Mouse (Mus musculus) heart, postnatal 10 days (tissue): ENCODE results near the gene Acss1. TPM values are rescaled to one million over a fixed set of nuclear protein-coding genes. Genes with fewer than 3 reads are reported as not detected.

Experiments used
- DNase-seq, 2 experiments: peaks; one replicate each; pipeline ENCODE4 v3.0.0; 2021
- intact Hi-C: fragments of 180-260 bp; cut with DNase I; formaldehyde crosslinking; loops from one replicate; pipeline ENCODE4 v1.15.1; 2025
- total RNA-seq, 2 experiments: library from RNA; stranded (reverse); gene quantifications; 2 replicates each; pipeline ENCODE4 v1.2.3; 2021

The Acss1 gene
- 10 to 100 TPM; 66.8 to 68.2 TPM for total RNA-seq

DNA sequence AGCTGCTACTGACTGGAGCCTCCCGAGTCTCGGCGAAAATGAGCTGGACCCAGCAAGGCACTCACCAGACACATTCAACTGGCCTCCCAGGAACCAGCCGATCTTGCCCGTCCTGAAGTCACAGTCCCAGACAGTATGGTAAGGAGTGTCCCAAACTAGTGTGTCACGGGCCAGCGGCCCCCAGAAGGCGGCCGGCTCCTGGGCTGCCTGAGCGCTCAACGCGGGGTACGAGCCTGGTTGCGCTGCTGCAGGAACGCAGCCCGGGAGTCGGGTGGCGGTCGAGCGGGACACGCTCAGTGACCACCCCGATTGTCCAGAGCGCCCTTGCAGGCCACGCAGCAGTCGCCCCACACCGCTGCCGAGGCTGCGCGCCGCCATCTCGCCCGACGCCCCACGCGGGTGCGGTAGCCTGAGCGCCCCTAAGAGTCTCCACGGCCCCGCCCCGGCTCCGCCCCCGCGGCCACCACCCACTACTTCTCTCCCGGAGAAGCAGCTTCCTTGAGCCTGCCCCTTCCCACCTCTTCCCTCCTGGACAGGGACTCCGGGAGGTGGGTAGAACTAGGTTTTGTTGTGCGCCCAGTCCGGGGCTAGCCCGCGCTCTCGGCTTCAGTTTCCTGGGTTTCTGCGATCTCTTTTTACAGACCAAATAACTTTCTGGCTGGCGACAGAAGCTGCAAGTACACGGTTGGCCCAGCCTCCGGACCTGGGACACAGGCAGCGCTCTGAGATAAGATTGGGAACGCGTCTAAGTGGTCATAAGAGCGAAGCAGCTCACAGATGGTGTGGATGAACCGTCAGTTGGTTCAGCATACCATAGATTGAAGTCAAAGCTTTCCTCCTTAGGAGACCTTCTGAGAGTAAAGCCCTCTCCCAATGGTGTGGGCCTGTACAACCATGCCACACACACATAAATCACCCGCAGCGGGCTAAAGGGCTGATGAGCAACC is at the start of gene Acss1:
Gene Acss1 (minus strand): TSS at position 681 of the 947 bp plus-strand sequence.
- intact Hi-C loops, result no loop called here
- DNase-seq, result peak; percentile 71 to 74

DNA sequence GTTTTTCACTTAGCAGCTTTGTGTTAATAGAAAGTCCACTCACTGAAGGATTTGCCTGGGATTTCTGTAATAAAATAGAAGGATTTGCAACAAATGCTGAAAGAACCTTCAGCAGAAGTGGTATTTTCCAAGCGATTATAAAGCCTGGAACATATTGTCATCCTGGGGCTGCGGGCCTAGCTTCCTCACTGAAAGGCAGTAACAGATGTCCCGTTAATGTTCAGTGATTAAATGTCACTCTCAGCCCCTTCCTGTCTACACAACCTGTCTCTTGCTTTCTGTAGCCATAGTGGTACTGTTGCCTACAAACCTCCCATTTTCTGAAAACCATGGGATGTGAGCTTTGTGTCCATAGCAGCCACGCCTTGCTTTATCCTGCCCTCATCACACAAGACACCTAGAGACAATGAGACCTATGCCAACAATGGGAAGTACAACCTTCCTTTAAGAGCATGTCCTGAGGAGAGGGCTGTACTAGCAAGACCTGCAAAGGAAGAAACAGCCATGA is 43.9 kb upstream of the Acss1 start:
- intact Hi-C loops, result no loop called here
- no peak for DNase-seq

DNA sequence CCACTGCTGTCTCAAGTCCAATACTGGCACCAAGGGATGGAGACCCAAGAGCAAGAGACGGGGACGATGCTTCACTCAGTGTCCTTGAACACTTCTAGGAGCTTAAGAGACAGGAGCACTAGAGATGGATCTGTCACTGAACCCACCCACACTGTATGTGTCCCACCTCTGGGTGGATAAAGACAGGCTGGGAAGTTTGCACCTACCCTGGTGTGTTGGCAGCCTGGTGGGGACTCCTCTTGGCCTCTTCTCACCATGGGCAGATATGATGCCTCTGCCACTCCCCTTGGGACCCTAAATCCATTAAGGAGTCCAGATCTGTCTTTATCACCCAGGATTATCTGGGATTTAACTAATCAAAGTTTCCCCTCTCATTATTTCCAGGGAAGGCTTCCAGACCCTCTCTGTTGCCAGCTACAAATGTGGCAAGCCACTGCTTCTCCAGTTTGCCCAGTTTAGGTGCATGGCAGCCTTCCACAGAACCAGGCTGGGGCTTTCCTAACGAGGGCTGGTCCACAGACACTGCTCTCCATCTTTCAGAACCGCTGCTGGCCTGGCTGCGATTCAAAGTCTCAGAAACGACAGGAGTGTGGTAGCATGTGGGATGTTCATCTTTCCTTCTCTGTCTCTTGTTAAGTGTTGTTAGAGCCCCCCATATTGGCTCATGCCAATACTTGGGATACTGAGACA is 23.3 kb upstream of the Acss1 start:
- intact Hi-C loops, result no loop called here

DNA sequence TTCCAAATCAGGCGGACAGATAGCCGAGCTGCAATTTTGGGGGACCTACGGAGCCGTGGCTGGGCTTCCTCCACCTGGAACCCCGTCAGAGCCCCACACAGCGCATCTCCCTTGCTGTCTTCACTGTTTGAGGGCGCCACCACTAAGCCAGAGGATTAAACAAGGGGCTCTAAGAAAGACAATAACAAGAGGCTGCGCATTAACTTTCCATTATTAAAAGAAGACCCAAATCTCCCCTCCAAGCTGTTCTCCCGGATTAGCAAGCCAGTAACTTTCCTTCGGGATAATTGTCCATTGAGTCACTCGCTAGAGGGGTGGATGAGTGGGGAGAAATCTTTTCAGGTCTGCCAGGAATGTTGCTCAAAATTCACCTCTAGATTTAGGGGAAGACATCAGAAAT is 21.9 kb upstream of the Acss1 start:
- no peak for DNase-seq
- intact Hi-C loops, result no loop called here

More for the DNA sequence above, 23.3 kb upstream of the Acss1 start:
- no peak for DNase-seq

DNA sequence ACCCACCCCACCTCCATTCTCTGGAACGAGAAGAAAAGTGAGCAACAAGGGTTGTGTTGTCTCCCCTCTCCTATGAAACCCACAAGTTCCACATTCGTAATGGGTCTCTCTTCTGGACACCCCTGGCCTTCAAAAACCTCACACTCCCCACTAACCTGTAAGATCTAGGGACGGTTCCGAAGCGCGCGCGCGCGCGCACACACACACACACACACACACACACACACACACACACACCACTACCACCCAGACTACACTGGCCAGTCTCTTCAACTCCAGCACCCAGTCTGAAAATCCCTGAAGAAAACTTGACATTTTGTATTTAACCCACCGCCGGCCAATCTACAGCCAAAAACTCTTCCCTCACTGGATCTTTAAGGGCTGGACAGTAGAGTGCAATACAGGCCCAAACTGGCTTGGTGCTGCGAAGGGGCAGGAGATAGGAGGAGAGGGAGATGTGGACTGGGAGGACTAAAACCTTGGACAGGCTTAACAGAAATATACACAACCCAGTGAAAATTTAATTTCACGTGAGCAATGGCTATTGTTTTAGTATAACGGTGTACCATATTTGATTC is 21.0 kb upstream of the Acss1 start, which contains the start of gene Vsx1:
Gene Vsx1 (minus strand): TSS at position 138 of the 578 bp plus-strand sequence.
- intact Hi-C loops, result no loop called here
- no peak for DNase-seq

DNA sequence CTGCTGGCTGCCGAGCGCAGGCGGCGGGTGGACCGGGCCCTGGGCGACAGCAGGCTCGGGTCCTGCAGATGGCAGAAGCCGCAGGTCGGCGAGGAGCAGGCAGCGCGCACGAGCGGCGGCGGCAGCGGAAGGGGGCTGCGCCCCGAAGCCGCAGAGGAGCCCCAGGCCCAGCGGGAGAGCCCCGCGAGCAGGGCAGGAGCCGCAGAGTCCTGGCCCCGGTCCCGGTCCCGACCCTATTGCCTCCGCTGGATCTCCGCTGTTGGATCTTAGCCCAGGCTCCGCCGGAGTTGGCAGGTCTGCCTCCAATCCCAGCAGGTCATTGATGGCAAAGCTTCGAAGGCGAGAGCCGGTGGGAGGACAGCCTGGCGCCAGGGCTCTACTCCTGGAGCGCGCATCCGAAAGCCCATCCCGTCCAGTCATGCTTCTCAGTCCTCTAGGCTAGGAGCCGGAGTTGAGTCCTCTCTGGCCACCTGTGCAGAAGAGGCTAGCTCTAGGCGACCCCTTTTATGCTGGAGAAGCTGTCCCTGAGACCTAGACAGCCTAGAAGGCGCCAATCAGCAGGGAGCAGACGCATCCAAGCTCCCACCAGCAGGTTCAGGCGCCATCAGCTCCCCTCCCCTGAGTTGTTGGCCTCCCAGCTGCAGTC is 20.4 kb upstream of the Acss1 start:
- peak; percentile 71 to 81 for DNase-seq
- intact Hi-C loops, result no loop called here

DNA sequence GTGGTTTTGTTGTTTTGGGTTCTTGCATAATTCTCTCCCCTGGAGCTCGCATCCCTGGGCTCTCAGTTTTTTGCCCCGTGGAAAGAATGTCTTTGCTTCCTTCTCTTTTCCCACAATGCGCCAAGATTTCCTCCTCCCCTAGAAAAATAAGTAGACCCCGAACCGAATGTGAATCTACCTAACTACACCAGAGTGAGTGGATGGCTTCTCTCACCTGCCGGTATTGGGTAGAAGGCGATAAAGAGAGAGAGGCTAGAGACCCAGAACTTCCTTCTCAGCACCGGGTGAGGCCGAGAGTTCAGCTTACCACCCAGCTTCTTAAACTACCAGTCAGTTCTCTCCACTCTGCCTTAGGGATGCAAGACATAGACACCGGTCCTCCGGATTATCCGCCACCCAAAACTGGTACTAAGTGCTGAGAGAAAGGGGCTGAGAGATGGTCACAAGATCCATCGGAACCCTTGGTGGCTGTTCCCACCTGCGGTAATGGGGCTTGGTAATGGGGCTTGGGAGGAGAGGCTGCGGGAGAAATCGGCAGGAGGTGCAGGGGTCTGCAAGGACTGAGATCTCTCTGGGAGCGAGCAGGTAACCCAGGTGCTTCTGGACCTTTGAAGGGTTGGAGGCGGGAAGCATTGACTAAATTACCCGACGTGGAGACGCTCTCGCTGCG is 19.7 kb upstream of the Acss1 start:
- intact Hi-C loops, result no loop called here
- DNase-seq, result no peak

DNA sequence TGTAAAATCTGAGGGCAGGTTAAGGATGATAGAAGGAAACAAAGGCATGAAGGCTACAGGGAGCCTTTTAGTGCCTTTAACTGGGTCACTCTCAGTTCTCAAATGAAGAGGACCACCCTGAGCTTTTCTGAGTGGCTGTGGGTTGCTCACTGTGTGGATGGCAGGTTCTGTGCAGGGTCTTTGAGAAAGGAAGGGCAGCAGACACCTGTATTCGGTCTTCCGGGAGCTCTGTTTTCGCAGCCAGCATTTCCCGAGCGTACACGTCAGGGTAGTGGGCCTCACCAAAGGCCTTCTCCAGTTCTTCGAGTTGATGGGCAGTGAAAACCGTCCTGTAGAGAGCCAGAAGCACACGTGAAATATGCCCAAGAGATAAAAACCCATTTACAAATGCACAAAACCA is 17.1 kb upstream of the Acss1 start:
- intact Hi-C loops, result no loop called here
- no peak for DNase-seq

DNA sequence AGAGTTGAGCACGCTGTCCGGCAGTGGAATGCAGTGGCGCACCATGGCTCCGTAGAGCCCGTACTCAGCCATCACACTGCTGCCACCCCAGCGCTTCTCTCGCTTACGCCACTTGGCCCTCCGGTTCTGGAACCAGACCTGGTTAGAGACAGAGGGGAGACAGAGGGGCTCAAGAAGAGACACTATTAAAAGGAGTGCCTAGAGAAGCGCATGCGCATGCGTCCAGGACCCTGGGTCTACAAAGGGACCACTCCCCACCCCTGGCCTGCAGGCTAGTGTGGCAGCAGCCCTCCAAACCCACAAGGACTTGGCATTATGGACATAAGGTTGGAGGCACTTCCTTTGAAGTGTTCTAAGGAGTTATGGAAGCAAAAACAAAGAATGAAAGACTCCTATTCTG is 16.2 kb upstream of the Acss1 start:
- no peak for DNase-seq
- intact Hi-C loops, result no loop called here

DNA sequence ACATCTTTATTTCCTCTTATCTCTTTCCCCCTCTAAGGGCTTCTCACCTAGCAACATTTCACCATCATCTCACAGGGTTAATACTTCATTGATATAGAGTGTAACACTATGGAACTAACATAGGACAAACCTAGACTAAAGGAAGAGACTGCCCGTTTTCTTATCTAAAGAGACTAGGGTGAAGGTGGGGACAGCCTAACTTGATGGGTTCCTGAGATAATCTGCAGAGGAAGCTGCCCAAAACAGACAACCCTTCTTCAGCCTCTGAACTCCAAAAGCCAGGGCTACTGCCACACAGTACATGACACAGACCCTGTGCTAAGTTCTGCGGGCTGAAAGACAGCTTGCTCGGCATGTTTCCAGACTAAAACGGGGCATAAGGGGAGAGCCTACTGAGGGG is 13.3 kb upstream of the Acss1 start:
- intact Hi-C loops, result no loop called here
- DNase-seq, result no peak

DNA sequence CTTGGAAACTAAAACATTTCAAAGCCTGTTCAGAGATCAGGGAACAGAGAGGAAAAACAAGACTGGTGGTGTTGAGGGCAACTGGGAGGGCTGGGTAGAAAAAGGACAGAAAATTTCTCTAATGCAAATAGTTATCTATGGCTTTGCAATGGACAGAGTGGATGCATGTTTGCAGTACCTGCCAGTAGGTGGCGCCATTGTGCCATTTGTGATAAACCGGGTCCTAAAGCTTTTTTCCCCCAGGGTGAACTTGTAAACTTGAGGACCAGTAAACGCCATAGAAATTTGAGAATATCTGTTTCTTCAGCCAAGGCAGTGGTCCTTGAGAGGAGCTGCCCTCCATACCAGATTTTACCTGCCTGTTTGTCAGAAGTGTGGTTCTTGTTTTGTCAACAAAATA is 10.1 kb upstream of the Acss1 start:
- DNase-seq, result peak; percentile 75 to 85
- intact Hi-C loops, result loop anchor here (1.0 to 5.0 kb wide), 5 partner anchors 62 to 322 kb away; partner anchors contain the start of genes Entpd6 and Gins1

DNA sequence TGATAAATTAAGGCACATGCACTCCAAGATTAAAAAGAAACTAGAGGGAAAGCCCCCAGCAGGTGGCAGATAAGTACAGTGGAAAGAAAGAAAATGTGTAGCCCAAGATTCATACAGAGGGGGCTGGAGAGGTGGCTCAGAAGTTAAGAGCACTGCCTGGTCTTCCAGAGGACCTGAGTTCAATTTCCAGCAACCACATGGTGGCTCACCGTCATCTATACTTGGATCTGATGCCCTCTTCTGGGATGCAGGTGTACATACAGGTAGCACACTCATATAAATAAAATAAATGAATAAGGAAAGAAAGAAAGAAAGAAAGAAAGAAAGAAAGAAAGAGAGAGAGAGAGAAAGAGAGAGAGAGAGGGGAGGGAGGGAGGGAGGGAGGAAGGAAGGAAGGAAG is 7.2 kb upstream of the Acss1 start:
- no peak for DNase-seq
- intact Hi-C loops, result loop anchor here (1.0 to 5.0 kb wide), 4 partner anchors 66 to 232 kb away; partner anchors contain the start of gene Gins1

DNA sequence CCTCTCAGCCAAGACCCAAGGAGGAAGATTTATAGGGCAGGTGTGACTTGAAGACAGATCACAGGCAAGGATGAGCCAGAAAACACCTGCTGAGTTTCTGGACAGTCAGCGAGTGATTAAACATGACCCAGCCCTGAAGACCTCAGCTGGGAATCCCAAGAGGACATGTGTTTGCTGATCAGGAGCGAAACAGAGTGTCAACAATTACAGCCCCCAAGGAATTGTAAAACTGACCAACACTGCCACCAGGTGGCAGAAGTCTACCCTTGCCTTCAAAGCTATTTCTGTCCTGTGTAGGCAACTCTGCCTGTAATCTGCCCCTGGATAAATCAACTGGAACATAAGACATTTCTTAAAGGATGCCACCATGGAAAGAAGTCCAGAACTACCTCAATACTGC is 6.6 kb upstream of the Acss1 start:
- DNase-seq, result peak; percentile 74 to 83
- intact Hi-C loops, result loop anchor here (1.0 to 5.0 kb wide), 4 partner anchors 66 to 232 kb away; partner anchors contain the start of gene Gins1

DNA sequence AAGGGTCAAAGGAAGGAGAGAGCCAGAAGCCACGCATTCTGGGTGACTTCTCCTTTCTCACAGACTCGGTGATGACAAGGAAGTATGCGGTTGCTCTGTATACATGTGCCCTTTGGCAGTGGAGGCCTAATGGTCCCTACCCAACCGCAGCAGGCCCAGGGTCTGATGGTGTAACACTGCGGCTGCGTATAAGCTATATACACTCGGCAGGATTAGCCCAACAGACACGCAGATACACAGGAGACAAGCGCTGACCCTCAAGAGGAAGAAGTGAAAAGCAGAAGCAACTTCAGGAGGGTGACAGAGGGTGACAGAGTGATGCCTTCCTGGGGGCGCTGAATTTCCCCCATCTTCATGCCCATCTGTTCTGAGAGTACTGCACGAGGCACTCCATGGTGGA is 5.6 kb upstream of the Acss1 start:
- intact Hi-C loops, result loop anchor here (2.0 kb wide), 1 partner anchor 115 kb away; no protein-coding TSS in a partner anchor
- DNase-seq, result no peak

DNA sequence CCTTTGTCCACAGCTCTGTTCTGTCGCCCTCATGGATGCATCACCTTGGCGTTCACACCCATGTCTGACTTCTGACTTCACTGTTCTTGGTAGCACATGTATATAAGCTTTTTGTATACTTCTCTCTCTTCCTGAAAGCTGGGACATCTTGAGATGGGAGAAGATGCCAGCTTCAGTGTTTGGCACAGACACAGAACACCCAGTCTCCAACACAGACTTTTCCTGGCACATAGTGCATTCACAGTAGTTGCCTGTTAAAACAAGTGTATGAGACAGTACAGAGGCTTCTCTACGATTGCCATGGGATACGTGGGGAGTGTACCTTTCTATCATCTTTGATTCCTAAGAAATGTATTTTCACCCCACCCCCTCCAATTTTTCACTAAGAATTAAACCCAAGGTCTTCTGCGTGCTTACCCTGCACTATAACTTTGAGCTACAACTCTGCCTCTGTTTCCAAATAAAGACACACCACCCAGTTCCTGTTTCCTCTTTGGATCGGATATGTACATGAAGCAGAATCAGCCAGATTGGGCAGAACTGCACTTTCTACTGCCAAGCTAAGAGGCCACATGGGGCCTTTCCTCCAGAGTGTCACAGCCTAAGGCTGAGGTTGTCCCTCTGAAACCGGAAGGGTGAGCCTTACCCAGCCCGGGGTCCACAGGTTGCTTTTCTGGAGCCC is 3.5 kb upstream of the Acss1 start:
- intact Hi-C loops, result no loop called here
- DNase-seq, result no peak

DNA sequence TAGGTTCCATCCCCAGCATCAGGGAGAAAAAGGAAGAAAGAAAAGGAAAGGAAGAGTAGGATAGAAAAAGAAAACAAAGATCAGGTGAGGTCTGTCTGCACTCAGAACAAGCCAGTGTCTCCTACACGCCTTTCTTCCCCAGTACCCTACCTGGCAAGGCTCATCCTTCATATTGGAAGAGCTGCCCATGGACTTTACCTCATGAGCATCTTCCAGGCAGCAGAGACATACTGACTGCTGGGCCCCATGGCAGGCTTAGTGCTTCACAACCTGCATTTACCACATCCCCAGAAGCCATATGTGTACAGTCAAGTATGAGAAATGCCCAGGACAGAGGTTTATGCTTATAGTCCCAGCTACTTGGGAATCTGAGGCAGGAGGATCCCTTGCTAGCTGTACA is 2.6 kb upstream of the Acss1 start:
- no peak for DNase-seq
- intact Hi-C loops, result no loop called here

DNA sequence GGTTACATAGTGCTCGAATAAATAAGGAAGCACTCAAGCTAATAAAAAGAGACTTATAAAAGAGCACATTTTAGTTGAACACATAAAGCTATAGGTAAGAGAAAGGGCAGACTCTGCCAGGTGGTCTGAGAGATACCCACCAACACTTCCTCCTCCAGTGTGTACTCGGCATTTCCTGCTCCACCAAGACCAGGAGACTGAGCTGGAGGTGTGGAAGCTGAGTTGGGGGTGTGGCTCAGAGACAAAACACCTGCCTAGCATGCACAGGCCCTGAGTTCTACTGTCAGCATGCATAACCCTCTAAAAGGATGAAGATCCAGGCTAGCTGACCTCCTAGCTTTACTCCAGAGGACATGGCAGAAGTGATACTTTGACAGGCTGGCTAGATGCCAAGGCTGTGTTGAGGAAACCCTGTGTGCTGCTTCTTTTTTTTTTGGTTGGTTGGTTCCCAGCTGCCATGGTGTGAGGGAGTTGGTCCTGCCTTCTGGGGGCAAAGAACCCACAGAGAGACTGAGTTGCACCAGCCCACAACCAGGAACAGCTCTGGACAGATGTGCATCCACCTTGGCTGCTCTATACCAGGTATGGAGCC is 1.2 kb upstream of the Acss1 start:
- DNase-seq, result peak in 1 of 2 experiments; percentile 36
- intact Hi-C loops, result no loop called here

DNA sequence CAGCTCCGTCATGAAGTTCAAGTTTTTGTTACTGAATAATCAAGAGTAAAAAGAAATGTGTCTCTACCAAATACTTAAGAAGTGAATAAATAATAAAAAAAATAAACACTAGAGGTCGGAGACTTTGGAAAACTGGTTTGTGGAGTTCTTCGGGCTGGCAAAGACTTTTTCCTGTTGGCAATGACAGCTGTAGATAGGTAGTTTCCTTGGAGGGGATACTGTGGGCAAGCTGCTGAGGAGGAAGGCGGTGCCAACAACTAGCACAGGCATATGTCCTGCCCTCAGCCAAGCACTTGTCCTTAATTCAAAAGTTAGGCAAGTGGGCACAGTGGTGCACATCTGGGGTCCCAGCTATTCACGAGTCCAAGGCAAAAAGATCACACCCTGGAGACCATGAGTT is 656 bp upstream of the Acss1 start:
- no peak for DNase-seq
- intact Hi-C loops, result no loop called here
